ENCODE assay signal across 7 mouse cellular contexts in the genomic region with DNA sequence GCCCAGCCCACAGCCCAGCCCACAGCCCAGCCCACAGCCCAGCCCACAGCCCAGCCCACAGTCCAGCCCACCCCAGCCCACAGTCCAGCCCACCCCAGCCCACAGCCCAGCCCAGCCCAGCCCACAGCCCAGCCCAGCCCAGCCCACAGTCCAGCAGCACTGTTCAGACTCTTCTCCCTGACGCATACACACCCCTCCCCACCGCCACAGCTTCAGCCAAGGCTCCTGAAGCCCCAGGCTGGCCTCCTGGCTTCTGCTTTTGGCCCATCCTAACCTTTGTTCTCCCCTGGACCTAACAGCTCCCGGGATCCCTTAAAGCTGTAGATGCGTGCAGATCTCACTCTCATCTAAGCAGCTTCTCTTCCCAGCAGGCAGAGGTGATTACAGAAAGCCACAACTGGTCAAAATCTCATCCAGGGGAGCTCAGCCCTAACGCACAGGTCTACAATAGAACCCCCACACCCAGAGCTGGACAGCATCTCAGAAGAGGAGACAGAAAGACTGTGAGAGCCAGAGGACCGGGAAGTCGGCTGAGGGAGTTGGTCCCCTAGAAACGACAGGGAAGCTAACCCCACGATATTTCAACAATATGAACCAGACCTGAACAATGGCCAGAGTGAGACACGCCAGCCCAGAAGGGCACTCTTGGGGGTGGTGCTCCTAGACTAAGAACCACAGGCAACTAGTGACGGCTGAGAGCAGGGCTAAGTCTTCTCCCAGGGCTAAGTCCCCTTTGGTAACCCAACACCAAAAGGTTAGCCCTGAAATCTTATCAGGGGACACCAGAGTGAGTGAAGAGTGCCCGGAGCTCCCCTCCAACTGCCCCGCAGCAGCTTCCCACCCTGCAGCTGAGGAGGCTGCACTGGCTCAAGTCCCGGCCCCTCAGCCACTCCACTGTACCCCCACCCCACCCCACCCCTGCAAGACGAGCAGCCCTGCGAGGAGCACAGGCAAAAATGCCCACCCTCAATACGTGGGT. TPM values are rescaled to one million over a fixed set of nuclear protein-coding genes. Genes with fewer than 3 reads are reported as not detected.
DNase-seq lines count a peak whose midpoint lies in the region; ATAC-seq lines count a peak whose summit lies in the region.

No protein-coding gene starts in this region.

- 34% methylated on average over 17 of the region's 17 CpGs for whole genome bisulfite sequencing in hindbrain, embryonic 15.5 days
- 11% methylated on average over 17 of the region's 17 CpGs for WGBS in liver, embryonic 13.5 days (ENCODE audit: insufficient replicate concordance)
- WGBS in neural tube, embryonic 13.5 days, result 28% methylated on average over 17 of the region's 17 CpGs

- no peaks in the 10 kb centered on the region for H3K9me3 ChIP-seq in hindbrain, embryonic 15.5 days
- H3K9me3 ChIP-seq in liver, embryonic 13.5 days (replicated peaks), result no peaks in the 10 kb centered on the region
- no peaks in the 10 kb centered on the region for H3K9me3 ChIP-seq in neural tube, embryonic 13.5 days

- DNase-seq in R1 (ENCODE audit: low read depth, low spot score), result peak; percentile 65
- peak; percentile 54 for DNase-seq in embryo, embryonic 11.5 days (ENCODE audit: low read depth, low spot score)
- DNase-seq in liver, embryonic 13.5 days, result peak; percentile 43
- no peak for DNase-seq in right cerebral cortex, postnatal 14 days

- no peaks in the 10 kb centered on the region for H3K36me3 ChIP-seq in hindbrain, embryonic 15.5 days
- H3K36me3 ChIP-seq in liver, embryonic 13.5 days, result 0 out of 2 replicates have a peak, but pooled peaks cover 5% of the 10 kb centered on the region
- no peaks in the 10 kb centered on the region for H3K36me3 ChIP-seq in neural tube, embryonic 13.5 days

- H3K4me1 ChIP-seq in hindbrain, embryonic 15.5 days (replicated peaks), result peaks cover 10% of the 10 kb centered on the region
- peaks cover 49% of the 10 kb centered on the region for H3K4me1 ChIP-seq in liver, embryonic 13.5 days (replicated peaks)
- peaks cover 10% of the 10 kb centered on the region for H3K4me1 ChIP-seq in neural tube, embryonic 13.5 days (replicated peaks)

- no peak overlapping the region for H3K27ac ChIP-seq in hindbrain, embryonic 15.5 days (replicated peaks)
- H3K27ac ChIP-seq in liver, embryonic 13.5 days, result peak overlapping the region; percentile 53
- 0 out of 2 replicates have a peak overlapping the region, but pooled peaks have one; percentile 19 for H3K27ac ChIP-seq in neural tube, embryonic 13.5 days (replicated peaks)

- H3K4me3 ChIP-seq in hindbrain, embryonic 15.5 days, result no peak overlapping the region
- H3K4me3 ChIP-seq in liver, embryonic 13.5 days (replicated peaks), result no peak overlapping the region
- H3K4me3 ChIP-seq in neural tube, embryonic 13.5 days, result no peak overlapping the region

- H3K9ac ChIP-seq in hindbrain, embryonic 15.5 days, result 0 out of 2 replicates have a peak overlapping the region, but pooled peaks have one; percentile 19
- H3K9ac ChIP-seq in liver, embryonic 13.5 days, result no peak overlapping the region
- H3K9ac ChIP-seq in neural tube, embryonic 13.5 days, result peak overlapping the region; percentile 52

- ATAC-seq in hindbrain, embryonic 15.5 days (ENCODE audit: low FRiP score, low read depth), result peak; percentile 72; the same call in 1 of the 2 replicates
- ATAC-seq in liver, embryonic 13.5 days (ENCODE audit: low read depth), result peak; percentile 57
- ATAC-seq in neural tube, embryonic 13.5 days (ENCODE audit: low read depth), result peak; percentile 57
- ATAC-seq in cerebellum, adult (ENCODE audit: insufficient number of reproducible peaks, low FRiP score, low TSS enrichment), result no peak

- H3K4me2 ChIP-seq in hindbrain, embryonic 15.5 days, result peak overlapping the region; percentile 49
- H3K4me2 ChIP-seq in liver, embryonic 13.5 days, result peak overlapping the region; percentile 49
- peak overlapping the region; percentile 44 for H3K4me2 ChIP-seq in neural tube, embryonic 13.5 days

- no peaks in the 10 kb centered on the region for H3K27me3 ChIP-seq in hindbrain, embryonic 15.5 days
- H3K27me3 ChIP-seq in liver, embryonic 13.5 days, result no peaks in the 10 kb centered on the region
- H3K27me3 ChIP-seq in neural tube, embryonic 13.5 days, result no peaks in the 10 kb centered on the region

RNA-seq across cellular contexts. Expression of a gene that starts 14.7 kb away (rescaled TPM):
- 14.6 and 16.8 TPM in 2 replicates for polyA plus RNA-seq in hindbrain, embryonic 15.5 days (2015; fragmentation: Nextera tagmentation; extraction: Ambion mirVana)
- 8.9 and 9.0 TPM in 2 replicates for polyA plus RNA-seq in liver, embryonic 13.5 days (2015; fragmentation: Nextera tagmentation; extraction: Ambion mirVana)
- polyA plus RNA-seq in neural tube, embryonic 13.5 days (2015; fragmentation: Nextera tagmentation; extraction: Ambion mirVana), result 15.8 and 16.6 TPM in 2 replicates

RNA-seq across cellular contexts. Expression of a gene that starts 26.9 kb away (rescaled TPM):
- polyA plus RNA-seq in hindbrain, embryonic 15.5 days (2015; fragmentation: Nextera tagmentation; extraction: Ambion mirVana), result 18.9 and 22.1 TPM in 2 replicates
- 71.1 and 73.4 TPM in 2 replicates for polyA plus RNA-seq in liver, embryonic 13.5 days (2015; fragmentation: Nextera tagmentation; extraction: Ambion mirVana)
- 14.2 and 15.7 TPM in 2 replicates for polyA plus RNA-seq in neural tube, embryonic 13.5 days (2015; fragmentation: Nextera tagmentation; extraction: Ambion mirVana)
